Mouse (Mus musculus): Measurements from ENCODE around the gene Fam78a. TPM values are rescaled to one million over a fixed set of nuclear protein-coding genes. Genes with fewer than 3 reads are reported as not detected.

Gene Fam78a
- polyA plus RNA-seq, 1 experiment from 2014 or later = 27.6 TPM

- Histone ChIP-seq H3K4me2 (ENCODE audit: low read depth, low read length) (no peak overlapping the region), H3K36me3 (ENCODE audit: control insufficient read depth, insufficient read depth) (peaks cover 50% of the 10 kb centered on the region), H3K4me3 (ENCODE audit: low read length) (no peak overlapping the region), H3K4me1 (ENCODE audit: control insufficient read depth, insufficient read depth, low read length) (no peaks in the 10 kb centered on the region), H3K9ac (ENCODE audit: low read length) (no peak overlapping the region), H3K27ac (ENCODE audit: low read length) (no peak overlapping the region), H3K9me3 (replicated peaks; ENCODE audit: control insufficient read depth, low read length) (no peaks in the 10 kb centered on the region), H3K27me3 (ENCODE audit: control insufficient read depth, insufficient read depth, low read length) (no peaks in the 10 kb centered on the region)
- WGBS = 63% methylated on average over 3 of the region's 3 CpGs
- no peak for ATAC-seq (replicated peaks; ENCODE audit: extremely low read depth, insufficient read depth, low FRiP score)
Measured at GRCm38 (mm10) chr2:32029636-32030035, 55.0 kb downstream of the Fam78a start.

- H3K4me3 ChIP-seq (ENCODE audit: low read length) = no peak overlapping the region
- no peaks in the 10 kb centered on the region for H3K9me3 ChIP-seq (replicated peaks; ENCODE audit: control insufficient read depth, low read length)
- H3K27ac ChIP-seq (ENCODE audit: low read length) = no peak overlapping the region
- 89% methylated on average over 4 of the region's 4 CpGs for WGBS
- no peaks in the 10 kb centered on the region for H3K4me1 ChIP-seq (ENCODE audit: control insufficient read depth, insufficient read depth, low read length)
- ATAC-seq (replicated peaks; ENCODE audit: extremely low read depth, insufficient read depth, low FRiP score) = no peak
- no peak overlapping the region for H3K9ac ChIP-seq (ENCODE audit: low read length)
- peaks cover 48% of the 10 kb centered on the region for H3K36me3 ChIP-seq (ENCODE audit: control insufficient read depth, insufficient read depth)
- no peaks in the 10 kb centered on the region for H3K27me3 ChIP-seq (ENCODE audit: control insufficient read depth, insufficient read depth, low read length)
- no peak overlapping the region for H3K4me2 ChIP-seq (ENCODE audit: low read depth, low read length)
Measured at GRCm38 (mm10) chr2:32024372-32024771, 60.3 kb downstream of the Fam78a start.

GRCm38 (mm10) chr2:32020229-32020628, 64.4 kb downstream of the Fam78a start:
- H3K9ac ChIP-seq (ENCODE audit: low read length) = no peak overlapping the region
- peaks cover 46% of the 10 kb centered on the region for H3K36me3 ChIP-seq (ENCODE audit: control insufficient read depth, insufficient read depth)
- H3K27me3 ChIP-seq (ENCODE audit: control insufficient read depth, insufficient read depth, low read length) = no peaks in the 10 kb centered on the region
- no peaks in the 10 kb centered on the region for H3K4me1 ChIP-seq (ENCODE audit: control insufficient read depth, insufficient read depth, low read length)
- no peak overlapping the region for H3K27ac ChIP-seq (ENCODE audit: low read length)
- H3K4me3 ChIP-seq (ENCODE audit: low read length) = no peak overlapping the region
- WGBS = 89% methylated on average over 5 of the region's 5 CpGs
- no peak for ATAC-seq (replicated peaks; ENCODE audit: extremely low read depth, insufficient read depth, low FRiP score)
- H3K9me3 ChIP-seq (replicated peaks; ENCODE audit: control insufficient read depth, low read length) = no peaks in the 10 kb centered on the region
- H3K4me2 ChIP-seq (ENCODE audit: low read depth, low read length) = no peak overlapping the region

GRCm38 (mm10) chr2:32019704-32020103, 65.0 kb downstream of the Fam78a start:
- no peak overlapping the region for H3K27ac ChIP-seq (ENCODE audit: low read length)
- H3K9ac ChIP-seq (ENCODE audit: low read length) = no peak overlapping the region
- peaks cover 46% of the 10 kb centered on the region for H3K36me3 ChIP-seq (ENCODE audit: control insufficient read depth, insufficient read depth)
- no peaks in the 10 kb centered on the region for H3K9me3 ChIP-seq (replicated peaks; ENCODE audit: control insufficient read depth, low read length)
- no peaks in the 10 kb centered on the region for H3K4me1 ChIP-seq (ENCODE audit: control insufficient read depth, insufficient read depth, low read length)
- H3K4me2 ChIP-seq (ENCODE audit: low read depth, low read length) = no peak overlapping the region
- no peaks in the 10 kb centered on the region for H3K27me3 ChIP-seq (ENCODE audit: control insufficient read depth, insufficient read depth, low read length)
- ATAC-seq (replicated peaks; ENCODE audit: extremely low read depth, insufficient read depth, low FRiP score) = no peak
- WGBS = 76% methylated on average over 4 of the region's 4 CpGs
- H3K4me3 ChIP-seq (ENCODE audit: low read length) = no peak overlapping the region

- Histone ChIP-seq H3K4me3 (ENCODE audit: low read length) (no peak overlapping the region), H3K4me1 (ENCODE audit: control insufficient read depth, insufficient read depth, low read length) (no peaks in the 10 kb centered on the region), H3K27me3 (ENCODE audit: control insufficient read depth, insufficient read depth, low read length) (no peaks in the 10 kb centered on the region), H3K36me3 (ENCODE audit: control insufficient read depth, insufficient read depth) (peaks cover 54% of the 10 kb centered on the region), H3K9ac (ENCODE audit: low read length) (no peak overlapping the region), H3K4me2 (ENCODE audit: low read depth, low read length) (no peak overlapping the region), H3K27ac (ENCODE audit: low read length) (no peak overlapping the region), H3K9me3 (replicated peaks; ENCODE audit: control insufficient read depth, low read length) (no peaks in the 10 kb centered on the region)
- ATAC-seq (replicated peaks; ENCODE audit: extremely low read depth, insufficient read depth, low FRiP score) = no peak
- 90% methylated on average over 11 of the region's 11 CpGs for WGBS
Measured at GRCm38 (mm10) chr2:32008716-32009115, 75.9 kb downstream of the Fam78a start.

GRCm38 (mm10) chr2:32008311-32008710, 76.3 kb downstream of the Fam78a start:
- 90% methylated on average over 2 of the region's 2 CpGs for WGBS

More at GRCm38 (mm10) chr2:32008311-32008710, 76.3 kb downstream of the Fam78a start:
- H3K4me3 ChIP-seq (ENCODE audit: low read length) = no peak overlapping the region
- H3K9ac ChIP-seq (ENCODE audit: low read length) = no peak overlapping the region
- no peak overlapping the region for H3K27ac ChIP-seq (ENCODE audit: low read length)
- no peaks in the 10 kb centered on the region for H3K27me3 ChIP-seq (ENCODE audit: control insufficient read depth, insufficient read depth, low read length)
- H3K9me3 ChIP-seq (replicated peaks; ENCODE audit: control insufficient read depth, low read length) = no peaks in the 10 kb centered on the region
- no peak overlapping the region for H3K4me2 ChIP-seq (ENCODE audit: low read depth, low read length)
- no peaks in the 10 kb centered on the region for H3K4me1 ChIP-seq (ENCODE audit: control insufficient read depth, insufficient read depth, low read length)
- peaks cover 58% of the 10 kb centered on the region for H3K36me3 ChIP-seq (ENCODE audit: control insufficient read depth, insufficient read depth)
- ATAC-seq (replicated peaks; ENCODE audit: extremely low read depth, insufficient read depth, low FRiP score) = no peak

Small RNA genes within 50 kb of the gene (microRNA-seq; reads per million reads assigned to microRNA genes)
- not detected for gene Mir7674

Other genes with a start within 250 kb of the Fam78a start
- gene Fibcd1, start 238.9 kb downstream of the Fam78a start, polyA plus RNA-seq (2015; fragmentation: Nextera tagmentation; extraction: Ambion mirVana) = not detected in 2 replicates
- gene Lamc3, start 197.6 kb downstream of the Fam78a start, polyA plus RNA-seq (2015; fragmentation: Nextera tagmentation; extraction: Ambion mirVana) = 0.41 and 0.55 TPM in 2 replicates
- gene Aif1l, start 134.7 kb downstream of the Fam78a start, polyA plus RNA-seq (2015; fragmentation: Nextera tagmentation; extraction: Ambion mirVana) = 50.7 and 55.4 TPM in 2 replicates
- 51.6 and 54.1 TPM in 2 replicates for gene Nup214, start 110.4 kb downstream of the Fam78a start, polyA plus RNA-seq (2015; fragmentation: Nextera tagmentation; extraction: Ambion mirVana)
- gene Plpp7, start 10.7 kb upstream of the Fam78a start, polyA plus RNA-seq (2015; fragmentation: Nextera tagmentation; extraction: Ambion mirVana) = 19.7 and 21.4 TPM in 2 replicates
- 19.3 and 30.1 TPM in 2 replicates for gene Prrc2b, start 66.2 kb upstream of the Fam78a start, polyA plus RNA-seq (2015; fragmentation: Nextera tagmentation; extraction: Ambion mirVana)
- 19.2 and 20.5 TPM in 2 replicates for gene Pomt1, start 151.7 kb upstream of the Fam78a start, polyA plus RNA-seq (2015; fragmentation: Nextera tagmentation; extraction: Ambion mirVana)
- 45.7 TPM in 2 replicates for gene Uck1, start 175.3 kb upstream of the Fam78a start, polyA plus RNA-seq (2015; fragmentation: Nextera tagmentation; extraction: Ambion mirVana)
- gene Golga2, start 202.5 kb upstream of the Fam78a start, polyA plus RNA-seq (2015; fragmentation: Nextera tagmentation; extraction: Ambion mirVana) = 27.4 and 28.1 TPM in 2 replicates
- gene Swi5, start 203.2 kb upstream of the Fam78a start, polyA plus RNA-seq (2015; fragmentation: Nextera tagmentation; extraction: Ambion mirVana) = 305 and 327 TPM in 2 replicates